Mouse (Mus musculus) ES-E14 (cell line): ENCODE results near the gene Kirrel3. TPM values are rescaled to one million over a fixed set of nuclear protein-coding genes. Genes with fewer than 3 reads are reported as not detected.

Experiments used
- DNase-seq: peaks from one replicate; pipeline ENCODE4 v3.0.0-alpha.2; 2013; ENCODE audit warnings: low read depth, low spot score
- H3K27ac ChIP-seq: 2 replicates; pipeline ENCODE4 v1.5.1; 2012; ENCODE audit warnings: low read depth, mild to moderate bottlenecking, low read length, moderate library complexity, mixed read lengths; ENCODE audit not compliant: poor library complexity, insufficient read depth, severe bottlenecking
- H3K36me3 ChIP-seq: 2 replicates; pipeline ENCODE4 v1.6.1; 2012; ENCODE audit warnings: mild to moderate bottlenecking, low read length, moderate library complexity, mixed read lengths; ENCODE audit not compliant: control insufficient read depth, poor library complexity, insufficient read depth, severe bottlenecking
- H3K4me1 ChIP-seq, 2 experiments: fragments of 150-350 bp in 1 of 2; sonication (generic) in 1 of 2; 2 replicates each; pipeline ENCODE4 v1.6.1; 2012; ENCODE audit warnings: low read length in 2 of 2, mild to moderate bottlenecking in 1 of 2, mixed read lengths in 1 of 2; ENCODE audit not compliant: control insufficient read depth in 2 of 2, insufficient read depth in 2 of 2, poor library complexity in 1 of 2
- H3K4me3 ChIP-seq, 2 experiments: fragments of 150-350 bp in 1 of 2; sonication (generic) in 1 of 2; 2 replicates each; pipeline ENCODE4 v1.5.1; 2012; ENCODE audit warnings: low read length in 2 of 2, low read depth in 1 of 2, mild to moderate bottlenecking in 1 of 2, mixed read lengths in 1 of 2; ENCODE audit not compliant: insufficient read depth in 1 of 2, poor library complexity in 1 of 2, severe bottlenecking in 1 of 2
- H3K9ac ChIP-seq: 2 replicates; pipeline ENCODE4 v1.6.1; 2012; ENCODE audit warnings: low read depth, mild to moderate bottlenecking, low read length, mixed read lengths; ENCODE audit not compliant: poor library complexity, insufficient read depth, severe bottlenecking
- H3K9me3 ChIP-seq: fragments of 150-350 bp; sonication (generic); 2 replicates; pipeline ENCODE4 v1.6.1; 2012; ENCODE audit warnings: low read depth, mild to moderate bottlenecking, low read length; ENCODE audit not compliant: control insufficient read depth, insufficient read depth
- CHD2 ChIP-seq: IDR thresholded peaks from 2 replicates; pipeline ENCODE4 v1.6.1; 2014; ENCODE audit warnings: mild to moderate bottlenecking, low read depth, low read length, inconsistent platforms
- HCFC1 ChIP-seq: IDR thresholded peaks from 2 replicates; pipeline ENCODE4 v1.6.1; 2012; ENCODE audit warnings: low read length, inconsistent platforms, borderline replicate concordance; ENCODE audit not compliant: insufficient read depth
- MAFK ChIP-seq: IDR thresholded peaks from 2 replicates; pipeline ENCODE4 v1.6.1; 2014; ENCODE audit warnings: mild to moderate bottlenecking, low read depth, low read length, inconsistent platforms; ENCODE audit not compliant: insufficient read depth
- ZC3H11A ChIP-seq: IDR thresholded peaks from 2 replicates; pipeline ENCODE4 v1.6.1; 2012; ENCODE audit warnings: low read depth, mild to moderate bottlenecking, inconsistent platforms, low read length, borderline replicate concordance
- ZNF384 ChIP-seq: IDR thresholded peaks from 2 replicates; pipeline ENCODE4 v1.6.1; 2012; ENCODE audit warnings: low read depth, low read length, inconsistent platforms
- in situ Hi-C, 2 experiments: fragments of 600-800 bp; cut with MboI; formaldehyde crosslinking; loops; one replicate each; pipeline ENCODE4 v1.15.1; 2025; ENCODE audit warnings: low sequenced_read_pairs in 2 of 2, inconsistent platforms in 1 of 2; ENCODE audit not compliant: unreplicated experiment in 2 of 2
- total RNA-seq: library from RNA; depleted of rRNA; stranded (reverse); fragments of 300-350 nt; gene quantifications from 2 replicates; pipeline ENCODE4 v1.2.3, GENCODE M21; 2012

Gene Kirrel3
- total RNA-seq, 1 experiment, result 0.67 TPM

- no peak overlapping the region for H3K27ac ChIP-seq
- peaks cover 12 to 13% of the 10 kb centered on the region in 2 experiments; a peak in 3 of 4 replicates for H3K4me1 ChIP-seq
- no peak overlapping the region for H3K4me3 ChIP-seq
- in situ Hi-C loops, result no loop called here
- H3K9ac ChIP-seq, result no peak overlapping the region
- DNase-seq, result no peak
- TF ChIP-seq CHD2, result no peak
- no peak for TF ChIP-seq ZC3H11A
- no peak for TF ChIP-seq MAFK
- TF ChIP-seq HCFC1, result no peak
- no peak for TF ChIP-seq ZNF384
- no peaks in the 10 kb centered on the region for H3K9me3 ChIP-seq
- no peaks in the 10 kb centered on the region for H3K36me3 ChIP-seq
Observed at GRCm38 (mm10) chr9:35045756-35046155, 560.1 kb downstream of the Kirrel3 start.

GRCm38 (mm10) chr9:35048449-35048848 lies 562.8 kb downstream of the Kirrel3 start:
- TF ChIP-seq CHD2 (no peak), HCFC1 (no peak)
- H3K36me3 ChIP-seq, result peaks cover 10% of the 10 kb centered on the region
- no peak for DNase-seq
- in situ Hi-C loops, result no loop called here
- H3K9me3 ChIP-seq, result no peaks in the 10 kb centered on the region
- H3K27ac ChIP-seq, result no peak overlapping the region
- H3K4me1 ChIP-seq, result peaks cover 6 to 10% of the 10 kb centered on the region in 2 experiments; a peak in 1 of 4 replicates
- no peak overlapping the region for H3K9ac ChIP-seq
- no peak overlapping the region for H3K4me3 ChIP-seq

- Histone ChIP-seq H3K4me1 (peaks cover 2 to 5% of the 10 kb centered on the region in 2 experiments; a peak in 1 of 4 replicates), H3K27ac (no peak overlapping the region), H3K36me3 (peaks cover 10% of the 10 kb centered on the region), H3K4me3 (no peak overlapping the region), H3K9me3 (no peaks in the 10 kb centered on the region), H3K9ac (no peak overlapping the region)
- in situ Hi-C loops, result no loop called here
- TF ChIP-seq CHD2 (no peak), ZNF384 (no peak), HCFC1 (no peak), ZC3H11A (no peak), MAFK (no peak)
- DNase-seq, result no peak
Observed at GRCm38 (mm10) chr9:35049891-35050527, 564.3 kb downstream of the Kirrel3 start.

DNA sequence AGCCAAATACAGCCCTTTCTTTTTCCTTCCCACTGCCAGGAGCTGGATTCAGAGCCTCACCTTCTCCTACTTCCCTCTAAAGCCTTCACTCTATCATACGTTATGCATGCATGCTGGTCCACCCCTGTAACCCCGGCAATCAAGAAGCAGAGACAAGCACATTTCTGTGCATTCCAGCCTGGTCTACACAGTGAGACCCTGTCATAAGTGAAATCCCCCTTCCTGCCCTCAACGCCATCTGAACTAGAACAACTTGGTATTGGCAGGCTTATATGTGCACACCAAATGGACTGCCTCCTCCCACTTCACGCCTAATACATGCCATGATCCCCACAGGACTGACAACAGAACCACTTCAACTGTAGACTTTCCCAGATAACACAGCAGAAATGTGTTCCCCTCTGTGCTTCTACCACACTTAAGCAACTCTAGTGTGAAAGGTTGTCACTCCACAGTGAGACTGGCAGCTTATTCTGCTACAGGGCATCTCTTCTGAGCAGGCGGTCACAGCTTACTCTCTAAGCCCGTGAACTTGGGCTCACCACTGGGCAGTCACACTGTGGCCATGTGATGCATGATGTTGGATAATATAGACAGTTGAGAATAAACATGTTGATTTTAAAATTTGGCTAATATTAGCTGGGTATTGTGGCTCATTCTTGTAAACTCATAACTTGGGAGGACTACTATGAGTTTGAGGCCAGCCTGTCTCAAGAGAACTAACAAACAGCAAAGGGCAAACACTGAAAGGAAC lies 565.2 kb downstream of the Kirrel3 start:
- peaks cover 10% of the 10 kb centered on the region for H3K36me3 ChIP-seq
- no peak for TF ChIP-seq CHD2
- TF ChIP-seq ZC3H11A, result no peak
- no peak for TF ChIP-seq HCFC1
- no peak for TF ChIP-seq MAFK
- TF ChIP-seq ZNF384, result no peak
- H3K4me3 ChIP-seq, result no peak overlapping the region
- no peaks in the 10 kb centered on the region for H3K9me3 ChIP-seq
- in situ Hi-C loops, result no loop called here
- no peak overlapping the region for H3K9ac ChIP-seq
- no peak overlapping the region for H3K27ac ChIP-seq
- DNase-seq, result no peak
- no peaks in the 10 kb centered on the region for H3K4me1 ChIP-seq

DNA sequence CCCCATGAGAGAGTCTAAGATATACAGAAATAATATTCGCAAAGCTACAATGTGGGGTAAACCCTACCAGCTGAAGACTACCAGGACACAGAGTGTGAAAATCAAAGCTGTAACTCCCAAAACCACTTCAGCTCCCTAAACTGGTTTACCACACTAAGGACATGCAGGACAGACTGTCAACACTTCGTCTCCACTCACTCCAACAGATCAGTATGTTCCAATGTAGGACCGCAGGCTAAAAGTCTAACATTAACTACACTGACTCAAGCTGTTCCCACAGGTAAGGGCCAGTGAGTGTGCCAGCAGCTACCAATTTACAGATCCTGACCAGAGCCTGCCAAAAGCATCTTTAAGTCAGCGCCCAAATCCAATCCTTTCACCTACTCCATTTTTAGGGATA lies 566.0 kb downstream of the Kirrel3 start:
- Histone ChIP-seq H3K4me1 (no peaks in the 10 kb centered on the region), H3K9ac (no peak overlapping the region), H3K9me3 (no peaks in the 10 kb centered on the region), H3K27ac (no peak overlapping the region), H3K4me3 (no peak overlapping the region), H3K36me3 (peaks cover 10% of the 10 kb centered on the region)
- DNase-seq, result no peak
- TF ChIP-seq ZC3H11A, result no peak
- no peak for TF ChIP-seq CHD2
- no peak for TF ChIP-seq MAFK
- TF ChIP-seq ZNF384, result no peak
- TF ChIP-seq HCFC1, result no peak
- in situ Hi-C loops, result no loop called here
